Mouse (Mus musculus) forelimb bud, embryonic 11.5 days (tissue): ENCODE measurements around the gene Rsrc2.
"Not testable (repeated sequence)": the region's sequence is repeated elsewhere in the genome, so short reads cannot be mapped to it uniquely, and the experiment has no call there.

ENCODE experiments used
- DNase-seq: peaks from one replicate; pipeline ENCODE4 v3.0.0-alpha.2; 2012; ENCODE audit warnings: low read depth, low spot score

Gene Rsrc2

GRCm38 (mm10) chr5:123749065-123750064 lies at the start of gene Rsrc2, which contains the start of gene Kntc1:
Rsrc2 (minus strand) TSS chr5:123749414.
Kntc1 (plus strand) TSS chr5:123749716.
- DNase-seq, result peak; percentile 100

GRCm38 (mm10) chr5:123793081-123793480 lies 43.9 kb upstream of the Rsrc2 start:
- DNase-seq, result no peak

DNA sequence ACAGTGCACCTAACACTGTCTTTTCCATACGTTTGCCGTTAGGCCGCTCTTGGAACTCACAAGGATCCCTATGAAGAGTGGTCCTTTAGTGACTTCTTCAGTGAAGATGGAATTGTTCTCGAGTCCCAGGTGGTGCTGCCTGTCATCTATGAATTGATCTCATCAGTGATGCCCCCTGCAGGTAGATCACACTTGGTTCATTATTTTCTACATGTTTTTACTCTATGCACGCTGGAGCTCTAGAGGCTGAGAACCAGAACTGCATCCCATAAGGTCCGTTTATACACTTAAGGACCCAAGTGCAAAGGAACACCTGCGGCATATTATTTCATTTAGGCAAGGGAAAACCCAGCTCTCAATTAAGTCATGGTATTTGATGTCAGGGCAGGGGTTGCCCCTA lies 39.8 kb upstream of the Rsrc2 start:
- DNase-seq, result no peak

DNA sequence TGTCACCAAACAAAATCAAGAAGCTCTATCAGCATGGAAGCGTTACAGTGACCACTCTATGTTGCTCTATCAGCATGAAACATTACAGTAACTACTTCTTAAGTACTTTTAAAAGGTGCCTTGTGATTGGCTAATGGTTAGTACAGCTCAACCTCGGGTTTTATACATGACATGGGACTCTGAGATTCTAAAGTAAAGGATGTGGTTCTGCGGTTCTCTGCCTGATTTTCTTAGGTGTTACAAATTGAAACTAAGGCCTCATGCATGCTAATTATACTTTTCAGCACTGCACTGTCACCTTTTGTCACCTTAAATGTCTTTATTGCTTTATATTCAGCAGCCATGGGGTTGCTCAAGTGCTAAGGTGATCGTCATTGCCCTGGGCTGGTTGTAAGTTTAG lies 32.6 kb upstream of the Rsrc2 start:
- DNase-seq, result no peak

- DNase-seq, result no peak
These were observed 31.5 kb upstream of the Rsrc2 start for GRCm38 (mm10) chr5:123780716-123781115.

GRCm38 (mm10) chr5:123773441-123773840 lies 24.2 kb upstream of the Rsrc2 start:
- no peak for DNase-seq

DNA sequence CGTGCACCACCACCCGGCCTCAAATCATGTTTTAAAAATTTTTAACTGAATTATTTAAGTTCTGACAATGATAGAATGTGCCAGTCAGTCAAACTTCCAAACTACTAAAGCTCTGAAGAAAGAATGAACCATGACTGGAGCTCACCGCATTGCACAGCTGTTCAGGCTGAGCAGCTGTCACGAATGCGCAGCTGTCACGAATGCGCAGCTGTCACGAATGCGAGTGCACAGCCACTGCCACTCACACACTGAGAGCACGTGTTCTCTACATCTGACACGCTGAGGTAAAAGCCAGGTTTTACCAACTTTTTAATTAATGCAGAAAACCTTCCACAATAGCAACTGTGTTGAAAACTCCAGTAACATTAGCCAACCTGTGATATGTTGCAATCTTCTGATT lies 17.2 kb upstream of the Rsrc2 start:
- not testable (repeated sequence) for DNase-seq

GRCm38 (mm10) chr5:123765506-123765905 lies 16.3 kb upstream of the Rsrc2 start:
- DNase-seq, result no peak

- no peak for DNase-seq
These were observed 712 bp downstream of the Rsrc2 start for GRCm38 (mm10) chr5:123748339-123749064.

DNA sequence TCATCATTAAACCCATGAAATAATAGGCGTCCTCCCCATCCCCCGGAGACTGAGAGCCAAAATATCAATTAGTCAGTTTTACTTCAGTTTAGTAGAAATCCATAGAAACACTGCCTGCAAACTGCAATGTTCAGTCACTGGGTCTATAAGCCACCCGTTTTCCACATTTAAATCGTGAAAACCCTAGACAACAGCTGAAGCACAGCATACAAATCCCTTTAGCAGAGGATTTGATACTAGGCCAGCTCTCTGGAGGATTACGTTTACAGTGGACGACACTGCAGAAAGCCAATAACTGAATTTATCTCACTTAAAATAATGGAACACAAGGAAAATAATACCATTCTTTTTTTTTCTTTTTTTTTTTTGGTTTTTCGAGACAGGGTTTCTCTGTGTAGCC lies 1.6 kb downstream of the Rsrc2 start:
- DNase-seq, result no peak

DNA sequence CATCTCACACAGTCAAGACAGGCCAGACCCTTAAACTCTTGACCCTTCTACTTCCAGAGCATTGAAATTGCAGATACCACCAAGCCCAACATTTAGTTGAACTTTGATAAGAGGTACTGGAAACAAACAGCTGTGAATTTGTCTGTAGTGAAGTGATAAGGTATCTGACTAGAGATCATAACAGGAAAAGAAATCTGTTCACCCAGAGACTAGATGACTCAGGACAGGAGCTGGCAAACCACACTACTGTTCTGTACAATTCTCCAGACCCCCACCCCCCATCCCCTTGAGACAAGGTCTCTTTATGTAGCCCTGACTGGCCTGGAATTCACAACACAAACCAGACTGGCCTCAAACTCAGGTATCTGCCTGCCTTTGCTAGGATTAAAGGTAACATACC lies 3.0 kb downstream of the Rsrc2 start:
- no peak for DNase-seq

- no peak for DNase-seq
These were observed 4.9 kb downstream of the Rsrc2 start for GRCm38 (mm10) chr5:123744358-123744757.

DNA sequence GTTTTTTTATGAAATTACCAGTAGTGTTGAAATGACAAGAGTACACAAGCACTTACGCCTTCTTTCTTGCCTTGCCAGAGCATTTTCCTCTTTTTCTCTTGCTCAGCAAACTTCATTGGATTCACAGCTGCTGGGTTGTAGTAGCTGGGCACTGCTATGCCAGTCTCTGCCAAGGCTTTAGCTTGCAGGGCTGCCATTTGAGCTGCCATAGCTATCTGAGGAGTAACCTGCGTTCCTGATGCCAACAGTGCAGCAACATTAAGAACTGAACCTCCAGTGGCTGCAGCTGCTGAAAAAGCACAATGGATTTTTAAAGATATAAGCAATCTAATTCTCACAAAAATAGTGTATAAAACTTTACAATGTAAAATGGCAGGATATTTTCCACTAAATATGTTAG lies 18.2 kb downstream of the Rsrc2 start:
- no peak for DNase-seq

DNA sequence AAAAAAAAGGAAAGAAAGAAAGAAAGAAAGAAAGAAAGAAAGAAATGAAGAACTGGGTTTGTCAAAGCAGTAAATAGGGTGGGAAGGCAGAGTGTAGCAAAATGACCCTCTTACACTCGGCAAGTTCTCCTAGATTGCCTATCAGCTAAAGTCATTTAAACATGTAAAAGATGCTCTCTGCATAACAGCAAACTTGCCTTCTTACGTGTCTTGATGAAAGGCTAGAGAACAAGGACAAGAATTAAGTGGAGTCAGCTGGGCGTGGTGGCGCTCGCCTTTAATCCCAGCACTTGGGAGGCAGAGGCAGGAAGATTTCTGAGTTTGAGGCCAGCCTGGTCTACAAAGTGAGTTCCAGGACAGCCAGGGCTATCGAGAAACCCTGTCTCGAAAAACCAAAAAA lies 25.4 kb downstream of the Rsrc2 start:
- not testable (repeated sequence) for DNase-seq

- peak; percentile 98 for DNase-seq
These were observed 28.6 kb downstream of the Rsrc2 start, which contains the start of gene Zcchc8 for GRCm38 (mm10) chr5:123720328-123721311. Zcchc8 (minus strand) TSS chr5:123721100.

DNA sequence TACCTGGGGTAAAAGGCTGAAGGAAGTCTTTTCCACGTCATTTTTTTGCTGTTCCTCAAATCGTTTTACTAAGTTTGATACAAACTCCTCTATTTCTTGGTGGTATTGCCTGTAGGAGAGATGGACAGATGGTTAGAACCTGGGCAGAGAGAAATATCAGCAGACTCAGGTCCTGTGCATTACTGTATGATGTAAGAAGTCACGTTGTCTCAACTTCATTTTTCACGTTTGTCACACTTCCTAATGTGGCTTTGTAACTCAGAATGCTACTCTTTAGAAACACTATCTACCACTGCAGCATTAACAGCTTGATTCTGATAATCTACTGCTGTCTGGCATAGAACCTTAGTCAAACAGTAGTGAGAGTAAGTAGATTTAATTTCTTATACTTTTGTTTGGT lies 34.6 kb downstream of the Rsrc2 start:
- DNase-seq, result no peak

GRCm38 (mm10) chr5:123713782-123714181 lies 35.4 kb downstream of the Rsrc2 start:
- DNase-seq, result no peak

DNA sequence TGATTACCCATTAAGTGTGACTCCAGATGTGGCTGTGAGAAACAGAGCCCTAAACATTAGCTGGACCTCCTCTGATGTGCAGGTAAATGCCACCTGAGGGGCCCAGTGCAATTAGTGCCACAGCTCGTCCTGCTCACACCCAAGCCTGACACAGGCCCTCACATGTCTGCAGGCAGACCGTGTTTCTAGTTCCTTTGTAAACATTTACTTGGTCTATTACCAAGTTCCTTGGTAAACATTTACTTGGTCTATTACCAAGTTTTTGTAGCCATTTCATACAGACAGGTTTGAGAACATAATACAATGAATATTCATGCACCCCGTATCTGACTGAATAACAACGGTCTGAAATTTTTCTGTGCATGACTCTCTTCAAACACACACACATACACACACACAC lies 39.6 kb downstream of the Rsrc2 start:
- DNase-seq, result no peak

DNA sequence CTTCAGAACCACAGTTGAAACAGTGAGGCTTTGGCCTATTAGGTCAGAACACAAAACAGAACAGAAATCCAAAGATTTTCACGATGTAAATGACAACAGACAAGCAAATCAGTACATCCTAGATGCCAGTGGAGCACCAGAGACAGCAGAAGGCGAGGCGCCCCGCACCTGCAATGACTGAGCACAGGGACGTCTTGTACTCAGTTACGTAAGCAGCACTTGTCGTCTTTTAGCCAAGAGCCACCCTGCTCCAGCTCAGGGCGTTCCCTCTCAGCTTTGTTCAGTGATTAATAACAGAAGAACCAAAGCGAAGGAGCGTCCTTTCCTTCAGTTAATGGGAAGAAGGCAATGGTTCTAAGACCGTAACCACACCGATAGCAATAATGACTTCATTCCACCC lies 40.6 kb downstream of the Rsrc2 start:
- DNase-seq, result no peak

DNA sequence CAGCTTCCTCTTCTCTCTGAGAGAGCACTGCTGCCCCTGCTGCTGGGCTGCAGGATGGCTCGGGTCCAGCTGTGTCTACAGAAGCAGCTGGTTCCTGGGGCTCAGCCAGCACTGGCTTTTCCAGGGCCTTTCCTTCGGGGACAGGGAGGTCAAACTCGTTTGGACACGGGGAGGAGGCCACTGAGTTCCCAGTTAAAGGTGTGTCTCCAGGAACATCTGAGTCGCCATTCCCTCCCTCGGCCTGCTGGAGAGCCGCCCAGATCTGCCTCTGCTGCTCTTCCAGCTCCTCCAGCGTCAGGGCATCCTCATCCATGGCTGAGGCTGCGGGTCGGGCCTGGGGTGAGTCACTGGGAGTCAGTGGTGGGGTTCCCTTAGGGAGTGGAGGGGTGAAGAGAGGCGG lies 48.6 kb downstream of the Rsrc2 start:
- no peak for DNase-seq

GRCm38 (mm10) chr5:123699198-123699597 lies 50.0 kb downstream of the Rsrc2 start:
- DNase-seq, result peak; percentile 68
